Mouse (Mus musculus) spleen, postnatal 14 days (tissue): ENCODE measurements around the gene Dnajc4.

Experiments used
- DNase-seq, 2 experiments: peaks; one replicate each; pipeline ENCODE4 v3.0.0; 2021 to 2022; ENCODE audit warnings: low spot score in 2 of 2

Gene Dnajc4

GRCm38 (mm10) chr19:6992011-6992858, at the start of gene Dnajc4:
Gene Dnajc4 (minus strand): TSS chr19:6992572.
- peak; percentile 90 to 94 for DNase-seq

- no peak for DNase-seq
These were observed 48.8 kb upstream of the Dnajc4 start for GRCm38 (mm10) chr19:7041171-7041570.

- no peak for DNase-seq
These were observed 48.3 kb upstream of the Dnajc4 start for GRCm38 (mm10) chr19:7040637-7041130.

GRCm38 (mm10) chr19:7039841-7040636, 47.7 kb upstream of the Dnajc4 start, which contains the start of gene Stip1:
Gene Stip1 (minus strand): TSS chr19:7039967.
- DNase-seq: peak; percentile 96 to 97

- DNase-seq: peak in 1 of 2 experiments; percentile 52
These were observed 46.8 kb upstream of the Dnajc4 start for GRCm38 (mm10) chr19:7039088-7039720.

GRCm38 (mm10) chr19:7034006-7034405, 41.6 kb upstream of the Dnajc4 start:
- no peak for DNase-seq

GRCm38 (mm10) chr19:7029531-7029930, 37.2 kb upstream of the Dnajc4 start:
- DNase-seq: no peak

GRCm38 (mm10) chr19:7020224-7020641, 27.9 kb upstream of the Dnajc4 start:
- peak in 1 of 2 experiments; percentile 62 for DNase-seq

- DNase-seq: peak; percentile 57 to 71
These were observed 26.8 kb upstream of the Dnajc4 start, which contains the start of gene Fermt3 for GRCm38 (mm10) chr19:7019191-7019590. Gene Fermt3 (minus strand): TSS chr19:7019469.

GRCm38 (mm10) chr19:7018546-7018945, 26.2 kb upstream of the Dnajc4 start:
- no peak for DNase-seq

- peak in 1 of 2 experiments; percentile 46 for DNase-seq
These were observed 25.4 kb upstream of the Dnajc4 start for GRCm38 (mm10) chr19:7017541-7018457.

GRCm38 (mm10) chr19:7014481-7015135, 22.2 kb upstream of the Dnajc4 start:
- DNase-seq: no peak

- no peak for DNase-seq
These were observed 21.6 kb upstream of the Dnajc4 start for GRCm38 (mm10) chr19:7013984-7014383.

- no peak for DNase-seq
These were observed 20.1 kb upstream of the Dnajc4 start for GRCm38 (mm10) chr19:7012426-7012825.

- no peak for DNase-seq
These were observed 14.7 kb upstream of the Dnajc4 start for GRCm38 (mm10) chr19:7006892-7007593.

GRCm38 (mm10) chr19:6999360-7000063, 7.1 kb upstream of the Dnajc4 start:
- DNase-seq: no peak

- no peak for DNase-seq
These were observed 5.4 kb upstream of the Dnajc4 start for GRCm38 (mm10) chr19:6997721-6998290.

GRCm38 (mm10) chr19:6996006-6996405, 3.6 kb upstream of the Dnajc4 start, which contains the start of the genes Nudt22 and Trpt1:
Gene Nudt22 (minus strand): TSS chr19:6996117.
Gene Trpt1 (plus strand): TSS chr19:6996131.
- peak; percentile 56 to 65 for DNase-seq
